Mouse (Mus musculus) heart, embryonic 13.5 days (tissue): ENCODE data around the gene Dnaic2. TPM values are rescaled to one million over a fixed set of nuclear protein-coding genes. Genes with fewer than 3 reads are reported as not detected.

Experiments
- ATAC-seq: fragments of 200-750 bp; cut with Nextera tagmentation; 2 replicates; pipeline ENCODE4 v1.8.0; 2017; ENCODE audit warnings: moderate TSS enrichment; ENCODE audit not compliant: insufficient number of reproducible peaks, low FRiP score, low TSS enrichment; ENCODE audit errors: extremely low read depth
- H3K27ac ChIP-seq: fragments of 300-500 bp; sonication (generic); replicated peaks from 2 replicates; pipeline ENCODE4 v1.5.1; 2015; ENCODE audit warnings: moderate library complexity, mild to moderate bottlenecking, inconsistent platforms
- H3K27me3 ChIP-seq: fragments of 300-500 bp; sonication (generic); replicated peaks from 2 replicates; pipeline ENCODE4 v1.6.1; 2015; ENCODE audit warnings: mild to moderate bottlenecking, inconsistent platforms
- H3K36me3 ChIP-seq: fragments of 300-500 bp; sonication (generic); 2 replicates; pipeline ENCODE4 v1.6.1; 2015; ENCODE audit warnings: mild to moderate bottlenecking, inconsistent platforms
- H3K4me1 ChIP-seq: fragments of 300-500 bp; sonication (generic); 2 replicates; pipeline ENCODE4 v1.6.1; 2015; ENCODE audit warnings: inconsistent platforms
- H3K4me2 ChIP-seq: fragments of 300-500 bp; sonication (generic); 2 replicates; pipeline ENCODE4 v1.6.1; 2015; ENCODE audit warnings: inconsistent platforms, mild to moderate bottlenecking, moderate library complexity
- H3K4me3 ChIP-seq: fragments of 300-500 bp; sonication (generic); 2 replicates; pipeline ENCODE4 v1.5.1; 2015; ENCODE audit warnings: moderate library complexity, mild to moderate bottlenecking, inconsistent platforms
- H3K9ac ChIP-seq: fragments of 300-500 bp; sonication (generic); 2 replicates; pipeline ENCODE4 v1.6.1; 2015; ENCODE audit warnings: inconsistent platforms, mild to moderate bottlenecking, moderate library complexity
- H3K9me3 ChIP-seq: fragments of 300-500 bp; sonication (generic); 2 replicates; pipeline ENCODE4 v1.6.1; 2016; ENCODE audit warnings: inconsistent platforms
- WGBS: fragments of 180-500 bp; shearing (Covaris S2); methylation state at CpG from one replicate; pipeline ENCODE4 v1.1.7; 2015; ENCODE audit warnings: mixed read lengths; 5-methylcytosine and 5-hydroxymethylcytosine counted together
- polyA plus RNA-seq: library from polyadenylated mRNA; unstranded; fragments of >200 nt; fragmentation: Nextera tagmentation; extraction: Ambion mirVana; gene quantifications from 2 replicates; pipeline ENCODE4 v1.2.1, GENCODE M21; 2015

Gene Dnaic2
- 0.13 and 0.36 TPM in 2 replicates for polyA plus RNA-seq

- no peak within 1 kb of the TSS for H3K27ac ChIP-seq
- H3K9ac ChIP-seq, result peak within 1 kb of the TSS; percentile 69
- ATAC-seq, result peak; percentile 47; the same call in 1 of the 2 replicates
- peak within 1 kb of the TSS; percentile 49 for H3K4me3 ChIP-seq
- 0 out of 2 replicates have a peak, but pooled peaks cover 4% of the 10 kb centered on the region for H3K27me3 ChIP-seq
- no peaks in the 10 kb centered on the region for H3K9me3 ChIP-seq
- WGBS, result 9% methylated on average over 34 of the region's 34 CpGs
- H3K36me3 ChIP-seq, result no peaks in the 10 kb centered on the region
- peak within 1 kb of the TSS; percentile 73 for H3K4me2 ChIP-seq
- H3K4me1 ChIP-seq, result peaks cover 29% of the 10 kb centered on the region
Measured at GRCm38 (mm10) chr11:114726965-114727825, at the start of gene Dnaic2. Gene Dnaic2, plus strand, starts transcription at chr11:114727408.

- H3K4me1 ChIP-seq, result peaks cover 52% of the 10 kb centered on the region
- peak overlapping the region; percentile 51 for H3K27ac ChIP-seq
- peak overlapping the region; percentile 42; the same call in 1 of the 2 replicates for H3K9ac ChIP-seq
- WGBS, result 28% methylated on average over 8 of the region's 8 CpGs
- H3K27me3 ChIP-seq, result peaks cover 16% of the 10 kb centered on the region
- H3K4me2 ChIP-seq, result peak overlapping the region; percentile 10; the same call in 1 of the 2 replicates
- H3K4me3 ChIP-seq, result no peak overlapping the region
- no peak for ATAC-seq
- no peaks in the 10 kb centered on the region for H3K36me3 ChIP-seq
- no peaks in the 10 kb centered on the region for H3K9me3 ChIP-seq
Measured at GRCm38 (mm10) chr11:114679582-114679981, 47.6 kb upstream of the Dnaic2 start.

- Histone ChIP-seq H3K27ac (no peak overlapping the region), H3K4me3 (no peak overlapping the region), H3K4me2 (no peak overlapping the region), H3K27me3 (peaks cover 16% of the 10 kb centered on the region), H3K9ac (no peak overlapping the region), H3K36me3 (no peaks in the 10 kb centered on the region), H3K9me3 (no peaks in the 10 kb centered on the region), H3K4me1 (peaks cover 56% of the 10 kb centered on the region)
- no peak for ATAC-seq
- WGBS, result 57% methylated on average over 10 of the region's 10 CpGs
Measured at GRCm38 (mm10) chr11:114680291-114680690, 46.9 kb upstream of the Dnaic2 start.

GRCm38 (mm10) chr11:114681054-114681453 is 46.2 kb upstream of the Dnaic2 start:
- Histone ChIP-seq H3K27ac (no peak overlapping the region), H3K27me3 (peaks cover 16% of the 10 kb centered on the region), H3K9me3 (no peaks in the 10 kb centered on the region), H3K9ac (no peak overlapping the region), H3K36me3 (no peaks in the 10 kb centered on the region), H3K4me3 (no peak overlapping the region), H3K4me2 (no peak overlapping the region), H3K4me1 (peaks cover 57% of the 10 kb centered on the region)
- 64% methylated on average over 5 of the region's 5 CpGs for WGBS
- no peak for ATAC-seq

- H3K4me1 ChIP-seq, result peaks cover 45% of the 10 kb centered on the region
- no peaks in the 10 kb centered on the region for H3K36me3 ChIP-seq
- WGBS, result 87% methylated on average over 13 of the region's 13 CpGs
- H3K9ac ChIP-seq, result no peak overlapping the region
- H3K27me3 ChIP-seq, result peaks cover 4% of the 10 kb centered on the region; the same call in 1 of the 2 replicates
- no peak overlapping the region for H3K4me3 ChIP-seq
- no peak overlapping the region for H3K4me2 ChIP-seq
- no peak for ATAC-seq
- no peaks in the 10 kb centered on the region for H3K9me3 ChIP-seq
- no peak overlapping the region for H3K27ac ChIP-seq
Measured at GRCm38 (mm10) chr11:114682321-114682900, 44.8 kb upstream of the Dnaic2 start.

GRCm38 (mm10) chr11:114683029-114683721 is 44.0 kb upstream of the Dnaic2 start:
- 83% methylated on average over 10 of the region's 10 CpGs for WGBS
- no peak overlapping the region for H3K4me3 ChIP-seq
- no peak overlapping the region for H3K4me2 ChIP-seq
- H3K9me3 ChIP-seq, result no peaks in the 10 kb centered on the region
- ATAC-seq, result no peak
- H3K36me3 ChIP-seq, result no peaks in the 10 kb centered on the region
- no peak overlapping the region for H3K9ac ChIP-seq
- peaks cover 45% of the 10 kb centered on the region for H3K4me1 ChIP-seq
- no peaks in the 10 kb centered on the region for H3K27me3 ChIP-seq
- no peak overlapping the region for H3K27ac ChIP-seq

GRCm38 (mm10) chr11:114683722-114684621 is 43.2 kb upstream of the Dnaic2 start:
- peaks cover 43% of the 10 kb centered on the region for H3K4me1 ChIP-seq
- H3K4me3 ChIP-seq, result no peak overlapping the region
- H3K9me3 ChIP-seq, result no peaks in the 10 kb centered on the region
- 64% methylated on average over 20 of the region's 20 CpGs for WGBS
- H3K27me3 ChIP-seq, result no peaks in the 10 kb centered on the region
- H3K36me3 ChIP-seq, result no peaks in the 10 kb centered on the region
- H3K27ac ChIP-seq, result no peak overlapping the region
- no peak overlapping the region for H3K4me2 ChIP-seq
- no peak for ATAC-seq
- H3K9ac ChIP-seq, result peak overlapping the region; percentile 24; the same call in 1 of the 2 replicates

- Histone ChIP-seq H3K9ac (peak overlapping the region; percentile 24; the same call in 1 of the 2 replicates), H3K27me3 (no peaks in the 10 kb centered on the region), H3K27ac (peak overlapping the region; percentile 15; the same call in 1 of the 2 replicates), H3K9me3 (no peaks in the 10 kb centered on the region), H3K4me3 (no peak overlapping the region), H3K4me1 (peaks cover 35% of the 10 kb centered on the region), H3K4me2 (no peak overlapping the region), H3K36me3 (no peaks in the 10 kb centered on the region)
- 59% methylated on average over 14 of the region's 14 CpGs for WGBS
- ATAC-seq, result no peak
Measured at GRCm38 (mm10) chr11:114684627-114685373, 42.4 kb upstream of the Dnaic2 start.

GRCm38 (mm10) chr11:114685526-114686040 is 41.6 kb upstream of the Dnaic2 start:
- Histone ChIP-seq H3K4me1 (peaks cover 27% of the 10 kb centered on the region), H3K4me3 (no peak overlapping the region), H3K36me3 (no peaks in the 10 kb centered on the region), H3K27ac (no peak overlapping the region), H3K9me3 (no peaks in the 10 kb centered on the region), H3K27me3 (no peaks in the 10 kb centered on the region), H3K4me2 (no peak overlapping the region), H3K9ac (no peak overlapping the region)
- WGBS, result 65% methylated on average over 9 of the region's 9 CpGs
- ATAC-seq, result no peak
